Mouse (Mus musculus): ENCODE measurements around the gene Pfkfb4. TPM values are rescaled to one million over a fixed set of nuclear protein-coding genes. Genes with fewer than 3 reads are reported as not detected.

Gene Pfkfb4
- total RNA-seq, 1 experiment from 2014 or later = 40.1 TPM

- peak; percentile 47 to 50; a peak in 3 of 4 replicates for ATAC-seq (replicated peaks in 1 of 2; ENCODE audit: insufficient read depth in 1 of 2, low FRiP score in 2 of 2, low TSS enrichment in 1 of 2, low read depth in 1 of 2, poor library complexity in 2 of 2, severe bottlenecking in 2 of 2)
Observed at GRCm38 (mm10) chr9:109021428-109021827, 29.9 kb downstream of the Pfkfb4 start.

GRCm38 (mm10) chr9:109022866-109023685, 31.5 kb downstream of the Pfkfb4 start:
- ATAC-seq (replicated peaks in 1 of 2; ENCODE audit: insufficient read depth in 1 of 2, low FRiP score in 2 of 2, low TSS enrichment in 1 of 2, low read depth in 1 of 2, poor library complexity in 2 of 2, severe bottlenecking in 2 of 2) = peak; percentile 77 to 80; a peak in 3 of 4 replicates

GRCm38 (mm10) chr9:109027521-109027920, 35.9 kb downstream of the Pfkfb4 start:
- ATAC-seq (replicated peaks in 1 of 2; ENCODE audit: insufficient read depth in 1 of 2, low FRiP score in 2 of 2, low TSS enrichment in 1 of 2, low read depth in 1 of 2, poor library complexity in 2 of 2, severe bottlenecking in 2 of 2) = no peak

GRCm38 (mm10) chr9:109028421-109028820, 36.8 kb downstream of the Pfkfb4 start:
- no peak for ATAC-seq (replicated peaks in 1 of 2; ENCODE audit: insufficient read depth in 1 of 2, low FRiP score in 2 of 2, low TSS enrichment in 1 of 2, low read depth in 1 of 2, poor library complexity in 2 of 2, severe bottlenecking in 2 of 2)

- ATAC-seq (replicated peaks in 1 of 2; ENCODE audit: insufficient read depth in 1 of 2, low FRiP score in 2 of 2, low TSS enrichment in 1 of 2, low read depth in 1 of 2, poor library complexity in 2 of 2, severe bottlenecking in 2 of 2) = no peak
Observed at GRCm38 (mm10) chr9:109028919-109029318, 37.3 kb downstream of the Pfkfb4 start.

GRCm38 (mm10) chr9:109030312-109030711, 38.7 kb downstream of the Pfkfb4 start:
- ATAC-seq (replicated peaks in 1 of 2; ENCODE audit: insufficient read depth in 1 of 2, low FRiP score in 2 of 2, low TSS enrichment in 1 of 2, low read depth in 1 of 2, poor library complexity in 2 of 2, severe bottlenecking in 2 of 2) = no peak

- no peak for ATAC-seq (replicated peaks in 1 of 2; ENCODE audit: insufficient read depth in 1 of 2, low FRiP score in 2 of 2, low TSS enrichment in 1 of 2, low read depth in 1 of 2, poor library complexity in 2 of 2, severe bottlenecking in 2 of 2)
Observed at GRCm38 (mm10) chr9:109031001-109031400, 39.4 kb downstream of the Pfkfb4 start.

GRCm38 (mm10) chr9:109031686-109032085, 40.1 kb downstream of the Pfkfb4 start:
- no peak for ATAC-seq (replicated peaks in 1 of 2; ENCODE audit: insufficient read depth in 1 of 2, low FRiP score in 2 of 2, low TSS enrichment in 1 of 2, low read depth in 1 of 2, poor library complexity in 2 of 2, severe bottlenecking in 2 of 2)

GRCm38 (mm10) chr9:109032435-109032834, 40.9 kb downstream of the Pfkfb4 start:
- peak in 1 of 2 experiments; percentile 58; a peak in 1 of 4 replicates for ATAC-seq (replicated peaks in 1 of 2; ENCODE audit: insufficient read depth in 1 of 2, low FRiP score in 2 of 2, low TSS enrichment in 1 of 2, low read depth in 1 of 2, poor library complexity in 2 of 2, severe bottlenecking in 2 of 2)

- ATAC-seq (replicated peaks in 1 of 2; ENCODE audit: insufficient read depth in 1 of 2, low FRiP score in 2 of 2, low TSS enrichment in 1 of 2, low read depth in 1 of 2, poor library complexity in 2 of 2, severe bottlenecking in 2 of 2) = peak; percentile 85 to 92
Observed at GRCm38 (mm10) chr9:109038086-109038895, 46.7 kb downstream of the Pfkfb4 start, which contains the start of gene Shisa5. Shisa5 (plus strand) TSS chr9:109038565.

GRCm38 (mm10) chr9:109038901-109039364, 47.4 kb downstream of the Pfkfb4 start:
- ATAC-seq (replicated peaks in 1 of 2; ENCODE audit: insufficient read depth in 1 of 2, low FRiP score in 2 of 2, low TSS enrichment in 1 of 2, low read depth in 1 of 2, poor library complexity in 2 of 2, severe bottlenecking in 2 of 2) = peak; percentile 42 to 47

GRCm38 (mm10) chr9:109039681-109040080, 48.1 kb downstream of the Pfkfb4 start:
- ATAC-seq (replicated peaks in 1 of 2; ENCODE audit: insufficient read depth in 1 of 2, low FRiP score in 2 of 2, low TSS enrichment in 1 of 2, low read depth in 1 of 2, poor library complexity in 2 of 2, severe bottlenecking in 2 of 2) = no peak

GRCm38 (mm10) chr9:109040216-109040615, 48.6 kb downstream of the Pfkfb4 start:
- ATAC-seq (replicated peaks in 1 of 2; ENCODE audit: insufficient read depth in 1 of 2, low FRiP score in 2 of 2, low TSS enrichment in 1 of 2, low read depth in 1 of 2, poor library complexity in 2 of 2, severe bottlenecking in 2 of 2) = no peak

- ATAC-seq (replicated peaks in 1 of 2; ENCODE audit: insufficient read depth in 1 of 2, low FRiP score in 2 of 2, low TSS enrichment in 1 of 2, low read depth in 1 of 2, poor library complexity in 2 of 2, severe bottlenecking in 2 of 2) = no peak
Observed at GRCm38 (mm10) chr9:109040906-109041305, 49.3 kb downstream of the Pfkfb4 start.

GRCm38 (mm10) chr9:109041351-109041750, 49.8 kb downstream of the Pfkfb4 start:
- ATAC-seq (replicated peaks in 1 of 2; ENCODE audit: insufficient read depth in 1 of 2, low FRiP score in 2 of 2, low TSS enrichment in 1 of 2, low read depth in 1 of 2, poor library complexity in 2 of 2, severe bottlenecking in 2 of 2) = no peak

GRCm38 (mm10) chr9:109046306-109046705, 54.7 kb downstream of the Pfkfb4 start:
- ATAC-seq (replicated peaks in 1 of 2; ENCODE audit: insufficient read depth in 1 of 2, low FRiP score in 2 of 2, low TSS enrichment in 1 of 2, low read depth in 1 of 2, poor library complexity in 2 of 2, severe bottlenecking in 2 of 2) = peak; percentile 76 to 89

GRCm38 (mm10) chr9:109049316-109049715, 57.7 kb downstream of the Pfkfb4 start:
- no peak for ATAC-seq (replicated peaks in 1 of 2; ENCODE audit: insufficient read depth in 1 of 2, low FRiP score in 2 of 2, low TSS enrichment in 1 of 2, low read depth in 1 of 2, poor library complexity in 2 of 2, severe bottlenecking in 2 of 2)

Measured in hematopoietic stem cell, adult 5-6 weeks (primary cell).